Mouse (Mus musculus): ENCODE results near the gene 1810065E05Rik. TPM values are rescaled to one million over a fixed set of nuclear protein-coding genes. Genes with fewer than 3 reads are reported as not detected.

The 1810065E05Rik gene
- not detected in 2 replicates for polyA plus RNA-seq (2012)

GRCm38 (mm10) chr11:58420815-58421214 lies at the start of gene 1810065E05Rik:
Gene 1810065E05Rik (plus strand): TSS chr11:58421111.
- Histone ChIP-seq H3K36me3 (ENCODE audit: control insufficient read depth) (no peaks in the 10 kb centered on the region), H3K4me3 (replicated peaks) (no peak within 1 kb of the TSS), H3K4me1 (ENCODE audit: control insufficient read depth) (no peaks in the 10 kb centered on the region), H3K27me3 (ENCODE audit: control insufficient read depth) (no peaks in the 10 kb centered on the region; the same call in none of the 2 replicates), H3K9me3 (ENCODE audit: control insufficient read depth, low read length) (no peaks in the 10 kb centered on the region)
- no peak for TF ChIP-seq GATA1 (IDR thresholded peaks at IDR 0.05; ENCODE audit: low read length)
- TF ChIP-seq TAL1 (IDR thresholded peaks at IDR 0.05; ENCODE audit: low read length) = no peak

- Histone ChIP-seq H3K27me3 (ENCODE audit: control insufficient read depth) (no peaks in the 10 kb centered on the region), H3K9me3 (ENCODE audit: control insufficient read depth, low read length) (no peaks in the 10 kb centered on the region), H3K4me3 (replicated peaks) (no peak overlapping the region), H3K4me1 (ENCODE audit: control insufficient read depth) (peaks cover 28% of the 10 kb centered on the region), H3K36me3 (ENCODE audit: control insufficient read depth) (no peaks in the 10 kb centered on the region)
- no peak for TF ChIP-seq GATA1 (IDR thresholded peaks at IDR 0.05; ENCODE audit: low read length)
- no peak for TF ChIP-seq TAL1 (IDR thresholded peaks at IDR 0.05; ENCODE audit: low read length)
Measured at GRCm38 (mm10) chr11:58377273-58377672, 43.6 kb upstream of the 1810065E05Rik start.

- Histone ChIP-seq H3K4me1 (ENCODE audit: control insufficient read depth) (peaks cover 28% of the 10 kb centered on the region), H3K27me3 (ENCODE audit: control insufficient read depth) (no peaks in the 10 kb centered on the region), H3K4me3 (replicated peaks) (no peak overlapping the region), H3K36me3 (ENCODE audit: control insufficient read depth) (no peaks in the 10 kb centered on the region), H3K9me3 (ENCODE audit: control insufficient read depth, low read length) (no peaks in the 10 kb centered on the region)
- TF ChIP-seq GATA1 (IDR thresholded peaks at IDR 0.05; ENCODE audit: low read length) = no peak
- TF ChIP-seq TAL1 (IDR thresholded peaks at IDR 0.05; ENCODE audit: low read length) = no peak
Measured at GRCm38 (mm10) chr11:58377686-58378085, 43.2 kb upstream of the 1810065E05Rik start.

- Histone ChIP-seq H3K36me3 (ENCODE audit: control insufficient read depth) (no peaks in the 10 kb centered on the region), H3K4me3 (replicated peaks) (no peak within 1 kb of the TSS), H3K9me3 (ENCODE audit: control insufficient read depth, low read length) (no peaks in the 10 kb centered on the region), H3K4me1 (ENCODE audit: control insufficient read depth) (peaks cover 28% of the 10 kb centered on the region), H3K27me3 (ENCODE audit: control insufficient read depth) (no peaks in the 10 kb centered on the region)
- TF ChIP-seq TAL1 (IDR thresholded peaks at IDR 0.05; ENCODE audit: low read length) (no peak), GATA1 (IDR thresholded peaks at IDR 0.05; ENCODE audit: low read length) (no peak)
Measured at GRCm38 (mm10) chr11:58378763-58379278, 42.1 kb upstream of the 1810065E05Rik start, which contains the start of gene Lypd8. Gene Lypd8 (plus strand): TSS chr11:58379043.

GRCm38 (mm10) chr11:58379516-58379915 lies 41.4 kb upstream of the 1810065E05Rik start:
- Histone ChIP-seq H3K36me3 (ENCODE audit: control insufficient read depth) (no peaks in the 10 kb centered on the region), H3K9me3 (ENCODE audit: control insufficient read depth, low read length) (no peaks in the 10 kb centered on the region), H3K27me3 (ENCODE audit: control insufficient read depth) (no peaks in the 10 kb centered on the region), H3K4me1 (ENCODE audit: control insufficient read depth) (peaks cover 28% of the 10 kb centered on the region), H3K4me3 (replicated peaks) (no peak overlapping the region)
- no peak for TF ChIP-seq TAL1 (IDR thresholded peaks at IDR 0.05; ENCODE audit: low read length)
- TF ChIP-seq GATA1 (IDR thresholded peaks at IDR 0.05; ENCODE audit: low read length) = no peak

- no peaks in the 10 kb centered on the region for H3K27me3 ChIP-seq (ENCODE audit: control insufficient read depth)
- no peak overlapping the region for H3K4me3 ChIP-seq (replicated peaks)
- no peaks in the 10 kb centered on the region for H3K36me3 ChIP-seq (ENCODE audit: control insufficient read depth)
- TF ChIP-seq GATA1 (IDR thresholded peaks at IDR 0.05; ENCODE audit: low read length) (no peak), TAL1 (IDR thresholded peaks at IDR 0.05; ENCODE audit: low read length) (no peak)
- no peaks in the 10 kb centered on the region for H3K9me3 ChIP-seq (ENCODE audit: control insufficient read depth, low read length)
- peaks cover 33% of the 10 kb centered on the region for H3K4me1 ChIP-seq (ENCODE audit: control insufficient read depth)
Measured at GRCm38 (mm10) chr11:58382471-58382870, 38.4 kb upstream of the 1810065E05Rik start.

GRCm38 (mm10) chr11:58399985-58400645 lies 20.8 kb upstream of the 1810065E05Rik start:
- H3K4me3 ChIP-seq (replicated peaks) = no peak overlapping the region
- H3K9me3 ChIP-seq (ENCODE audit: control insufficient read depth, low read length) = no peaks in the 10 kb centered on the region
- H3K27me3 ChIP-seq (ENCODE audit: control insufficient read depth) = peaks cover 2% of the 10 kb centered on the region; the same call in 1 of the 2 replicates
- no peaks in the 10 kb centered on the region for H3K36me3 ChIP-seq (ENCODE audit: control insufficient read depth)
- peaks cover 2% of the 10 kb centered on the region; the same call in 1 of the 2 replicates for H3K4me1 ChIP-seq (ENCODE audit: control insufficient read depth)
- TF ChIP-seq GATA1 (IDR thresholded peaks at IDR 0.05; ENCODE audit: low read length) = no peak

GRCm38 (mm10) chr11:58400655-58401054 lies 20.3 kb upstream of the 1810065E05Rik start:
- TF ChIP-seq TAL1 (IDR thresholded peaks at IDR 0.05; ENCODE audit: low read length) = no peak
- no peak for TF ChIP-seq GATA1 (IDR thresholded peaks at IDR 0.05; ENCODE audit: low read length)

GRCm38 (mm10) chr11:58408066-58408465 lies 12.8 kb upstream of the 1810065E05Rik start:
- H3K9me3 ChIP-seq (ENCODE audit: control insufficient read depth, low read length) = no peaks in the 10 kb centered on the region
- H3K36me3 ChIP-seq (ENCODE audit: control insufficient read depth) = no peaks in the 10 kb centered on the region
- H3K27me3 ChIP-seq (ENCODE audit: control insufficient read depth) = no peaks in the 10 kb centered on the region
- H3K4me1 ChIP-seq (ENCODE audit: control insufficient read depth) = no peaks in the 10 kb centered on the region
- no peak overlapping the region for H3K4me3 ChIP-seq (replicated peaks)
- TF ChIP-seq TAL1 (IDR thresholded peaks at IDR 0.05; ENCODE audit: low read length) (no peak), GATA1 (IDR thresholded peaks at IDR 0.05; ENCODE audit: low read length) (no peak)

More at GRCm38 (mm10) chr11:58400655-58401054, 20.3 kb upstream of the 1810065E05Rik start:
- Histone ChIP-seq H3K27me3 (ENCODE audit: control insufficient read depth) (peaks cover 2% of the 10 kb centered on the region; the same call in 1 of the 2 replicates), H3K4me3 (replicated peaks) (no peak overlapping the region), H3K4me1 (ENCODE audit: control insufficient read depth) (peaks cover 2% of the 10 kb centered on the region; the same call in 1 of the 2 replicates), H3K9me3 (ENCODE audit: control insufficient read depth, low read length) (no peaks in the 10 kb centered on the region), H3K36me3 (ENCODE audit: control insufficient read depth) (no peaks in the 10 kb centered on the region)

All from erythroblast, embryonic 14.5 days (primary cell).